Mouse (Mus musculus): Measurements from ENCODE around the gene Atp6v0d1. TPM values are rescaled to one million over a fixed set of nuclear protein-coding genes. Genes with fewer than 3 reads are reported as not detected.

The Atp6v0d1 gene
- total and polyA plus RNA-seq, 3 experiments = 51.1 to 83.8 TPM; not detected in 1

DNA sequence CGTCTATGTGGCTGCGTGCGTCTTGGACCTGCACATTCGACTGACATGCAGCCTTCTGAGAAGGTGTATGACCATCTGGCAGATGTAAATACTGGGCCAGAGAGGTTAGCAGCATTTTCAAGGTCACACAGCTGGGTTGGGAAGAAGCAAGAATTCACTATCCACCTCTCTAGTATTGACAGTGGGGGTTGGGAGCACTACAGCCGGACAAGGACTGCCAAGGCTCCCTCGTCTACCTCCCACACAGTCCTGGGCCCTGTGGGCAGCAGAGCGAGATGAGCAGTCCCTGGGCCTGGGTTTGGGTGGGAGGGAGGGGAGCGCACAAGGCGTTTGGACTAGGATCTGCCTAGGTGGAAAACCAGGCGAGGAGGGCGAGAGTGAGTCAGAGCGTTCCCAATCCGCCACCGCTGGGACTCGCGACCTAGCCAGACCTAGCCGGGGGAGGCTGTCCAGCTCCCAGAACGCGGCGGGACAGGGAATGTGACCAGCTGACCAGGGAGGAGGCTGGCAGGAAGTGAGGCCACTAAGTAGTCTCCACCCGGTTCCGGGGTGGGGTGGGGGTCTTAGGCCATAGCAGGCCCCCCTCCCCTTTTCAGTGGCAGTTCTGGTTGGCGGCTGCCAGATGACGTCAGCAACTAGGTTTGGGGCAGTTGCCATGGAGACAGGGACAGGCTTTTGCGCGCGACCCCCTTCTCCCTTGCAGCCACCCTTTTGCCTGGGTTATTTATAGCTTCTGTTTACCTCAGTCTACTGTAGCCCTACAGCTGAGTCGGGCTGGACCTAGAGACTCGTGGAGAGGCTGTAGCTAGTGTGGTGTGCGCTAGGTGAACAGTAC lies 40.6 kb upstream of the Atp6v0d1 start:
- Histone ChIP-seq H3K27ac (ENCODE audit: control insufficient read depth, low read depth, low read length) (peak overlapping the region; percentile 94), H3K36me3 (ENCODE audit: control insufficient read depth in 1 of 2, insufficient read depth in 2 of 2, low read length in 2 of 2) (peaks cover 9 to 54% of the 10 kb centered on the region in 2 experiments), H3K27me3 (ENCODE audit: control insufficient read depth in 1 of 2, insufficient read depth in 2 of 2, low read length in 2 of 2) (no peaks in the 10 kb centered on the region), H3K4me1 (ENCODE audit: control insufficient read depth in 1 of 2, insufficient read depth in 2 of 2, low read length in 2 of 2) (peaks cover 21 to 55% of the 10 kb centered on the region in 2 experiments), H3K9me3 (replicated peaks; ENCODE audit: insufficient read depth, low read length) (no peaks in the 10 kb centered on the region), H3K79me2 (ENCODE audit: control insufficient read depth, insufficient read depth, low read length, poor library complexity) (peaks cover 55% of the 10 kb centered on the region), H3K9ac (ENCODE audit: control insufficient read depth, low read depth, low read length, poor library complexity, severe bottlenecking) (peak overlapping the region; percentile 92), H3K4me3 (ENCODE audit: control insufficient read depth in 1 of 2, insufficient read depth in 1 of 2, low read depth in 2 of 2, low read length in 2 of 2) (peak overlapping the region; percentile 81 to 96)
- TF ChIP-seq MYB (IDR thresholded peaks at IDR 0.05; ENCODE audit: low read depth, low read length) (no peak), TCF12 (IDR thresholded peaks at IDR 0.05; ENCODE audit: low read depth, low read length) (0 out of 2 replicates have a peak, but pooled peaks have one; percentile 16), MAZ (IDR thresholded peaks at IDR 0.05; ENCODE audit: low read depth, low read length) (peak; percentile 90), POLR2A (IDR thresholded peaks at IDR 0.05; ENCODE audit: control insufficient read depth in 1 of 2, insufficient read depth in 1 of 2, low read depth in 1 of 2, low read length in 2 of 2, poor library complexity in 1 of 2) (0 out of 4 replicates have a peak, but pooled peaks have one; percentile 16 to 22), ZNF384 (IDR thresholded peaks at IDR 0.05; ENCODE audit: low read depth, low read length) (no peak), MYC (IDR thresholded peaks at IDR 0.05; ENCODE audit: low read depth, low read length) (peak; percentile 44; the same call in 1 of the 2 replicates), TBP (IDR thresholded peaks at IDR 0.05; ENCODE audit: low read depth, low read length) (0 out of 2 replicates have a peak, but pooled peaks have one; percentile 20), JUND (IDR thresholded peaks at IDR 0.05; ENCODE audit: low read depth, low read length) (no peak), EP300 (IDR thresholded peaks at IDR 0.05; ENCODE audit: low read depth in 1 of 2, low read length in 2 of 2) (no peak), USF2 (IDR thresholded peaks at IDR 0.05; ENCODE audit: borderline replicate concordance in 1 of 2, insufficient read depth in 1 of 2, low read depth in 1 of 2, low read length in 2 of 2) (no peak), POLR2AphosphoS5 (IDR thresholded peaks at IDR 0.05; ENCODE audit: borderline replicate concordance, low read depth, low read length) (no peak), ETS1 (IDR thresholded peaks at IDR 0.05; ENCODE audit: low read depth, low read length) (peak; percentile 18; the same call in 1 of the 2 replicates), SIN3A (IDR thresholded peaks at IDR 0.05; ENCODE audit: low read length) (peak; percentile 78), ELF1 (IDR thresholded peaks at IDR 0.05; ENCODE audit: low read depth, low read length) (0 out of 2 replicates have a peak, but pooled peaks have one; percentile 5), POLR2AphosphoS2 (IDR thresholded peaks at IDR 0.05; ENCODE audit: low read length) (no peak; the same call in 1 of the 2 replicates), USF1 (IDR thresholded peaks at IDR 0.05; ENCODE audit: low read depth, low read length) (0 out of 2 replicates have a peak, but pooled peaks have one; percentile 20), MXI1 (IDR thresholded peaks at IDR 0.05; ENCODE audit: low read depth, low read length) (peak; percentile 77)
- DNase-seq (ENCODE audit: low read depth, low spot score) = peak; percentile 86

Data from MEL (cell line).